Mouse (Mus musculus) neural tube, embryonic 14.5 days (tissue): ENCODE results near the gene Fbxl15. TPM values are rescaled to one million over a fixed set of nuclear protein-coding genes. Genes with fewer than 3 reads are reported as not detected.

ENCODE experiments used
- ATAC-seq: fragments of 200-750 bp; cut with Nextera tagmentation; 2 replicates; pipeline ENCODE4 v1.8.0; 2017; ENCODE audit warnings: low read depth, mild to moderate bottlenecking, moderate TSS enrichment, moderate library complexity
- H3K27ac ChIP-seq: fragments of 300-500 bp; sonication (generic); 2 replicates; pipeline ENCODE4 v1.5.1; 2014; ENCODE audit warnings: low read depth, mild to moderate bottlenecking, control low read depth, low read length, moderate library complexity, mixed read lengths
- H3K27me3 ChIP-seq: fragments of 300-500 bp; sonication (generic); 2 replicates; pipeline ENCODE4 v1.6.1; 2014; ENCODE audit warnings: low read length; ENCODE audit not compliant: control insufficient read depth, insufficient read depth
- H3K36me3 ChIP-seq: fragments of 300-500 bp; sonication (generic); 2 replicates; pipeline ENCODE4 v1.6.1; 2014; ENCODE audit warnings: low read length, mixed read lengths; ENCODE audit not compliant: control insufficient read depth, insufficient read depth
- H3K4me1 ChIP-seq: fragments of 300-500 bp; sonication (generic); 2 replicates; pipeline ENCODE4 v1.6.1; 2014; ENCODE audit warnings: low read length; ENCODE audit not compliant: control insufficient read depth, insufficient read depth
- H3K4me2 ChIP-seq: fragments of 300-500 bp; sonication (generic); 2 replicates; pipeline ENCODE4 v1.6.1; 2014; ENCODE audit warnings: mild to moderate bottlenecking, low read depth, low read length, control low read depth
- H3K4me3 ChIP-seq: fragments of 300-500 bp; sonication (generic); 2 replicates; pipeline ENCODE4 v1.5.1; 2014; ENCODE audit warnings: low read depth, low read length, control low read depth, mixed read lengths
- H3K9ac ChIP-seq: fragments of 300-500 bp; sonication (generic); replicated peaks from 2 replicates; pipeline ENCODE4 v1.6.1; 2014; ENCODE audit warnings: low read depth, mild to moderate bottlenecking, control low read depth, low read length, mixed read lengths
- H3K9me3 ChIP-seq: fragments of 300-500 bp; sonication (generic); 2 replicates; pipeline ENCODE4 v1.6.1; 2016; ENCODE audit warnings: low read length; ENCODE audit not compliant: control insufficient read depth
- WGBS: fragments of 180-500 bp; shearing (Covaris S2); extraction: QIAGEN DNeasy Blood & Tissue Kit; methylation state at CpG from one replicate; pipeline ENCODE4 v1.1.7; 2014; 5-methylcytosine and 5-hydroxymethylcytosine counted together
- polyA plus RNA-seq: library from polyadenylated mRNA; unstranded; fragments of >200 nt; fragmentation: Nextera tagmentation; extraction: Ambion mirVana; gene quantifications from 2 replicates; pipeline ENCODE4 v1.2.1, GENCODE M21; 2014

Gene Fbxl15
- polyA plus RNA-seq, 1 experiment from 2014 or later, result 53.1 TPM

DNA sequence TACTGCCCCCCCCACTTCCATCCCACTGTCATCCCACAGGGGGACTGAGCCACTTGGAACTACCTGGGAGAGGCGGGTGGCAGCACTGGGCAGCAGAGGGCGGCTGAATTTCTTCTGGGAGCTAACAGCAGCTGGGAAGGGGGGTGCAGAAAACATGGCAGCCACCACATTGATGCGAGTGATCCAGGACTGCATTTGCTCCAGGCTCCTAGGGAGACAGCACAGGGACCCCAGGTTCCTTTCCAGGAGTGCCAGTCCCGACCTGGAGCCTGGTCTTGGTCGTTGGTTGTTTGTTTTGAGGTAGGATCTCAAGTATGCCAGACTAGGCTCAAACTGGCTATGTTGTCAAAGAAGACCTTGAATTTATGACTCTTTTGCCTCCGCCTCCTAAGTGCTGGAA is 14.4 kb upstream of the Fbxl15 start:
- H3K36me3 ChIP-seq, result peaks cover 12% of the 10 kb centered on the region
- H3K9ac ChIP-seq, result no peak overlapping the region
- H3K4me3 ChIP-seq, result no peak overlapping the region
- ATAC-seq, result no peak
- H3K27me3 ChIP-seq, result peaks cover 39% of the 10 kb centered on the region
- 73% methylated on average over 6 of the region's 6 CpGs for WGBS
- H3K9me3 ChIP-seq, result no peaks in the 10 kb centered on the region
- peaks cover 27% of the 10 kb centered on the region; the same call in 1 of the 2 replicates for H3K4me1 ChIP-seq
- no peak overlapping the region for H3K27ac ChIP-seq
- H3K4me2 ChIP-seq, result no peak overlapping the region

DNA sequence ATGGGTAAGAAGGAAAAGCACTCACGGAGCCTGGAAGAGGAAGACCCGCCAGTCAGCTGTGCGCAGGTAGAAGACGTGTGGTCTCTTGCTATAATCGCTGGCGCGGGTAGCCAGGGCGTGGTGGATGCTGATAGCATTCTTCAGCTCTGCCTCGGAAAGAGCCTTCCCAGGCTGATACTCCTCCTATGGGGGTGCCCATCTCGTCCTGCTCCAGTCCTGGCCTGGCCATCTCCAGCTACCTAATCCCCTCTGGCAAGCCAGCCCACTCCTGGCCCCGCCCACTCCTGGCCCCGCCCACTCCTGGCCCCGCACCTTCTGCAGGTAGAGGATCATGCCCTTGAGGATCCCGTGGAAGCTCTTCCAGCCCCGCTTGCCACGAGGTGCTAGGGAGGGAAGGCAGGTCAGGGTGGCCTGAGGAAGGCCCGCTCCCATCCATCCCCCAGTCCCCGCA is 13.8 kb upstream of the Fbxl15 start:
- H3K9ac ChIP-seq, result no peak overlapping the region
- H3K36me3 ChIP-seq, result peaks cover 12% of the 10 kb centered on the region
- 20% methylated on average over 15 of the region's 18 CpGs for WGBS
- no peak overlapping the region for H3K4me2 ChIP-seq
- no peak overlapping the region for H3K27ac ChIP-seq
- ATAC-seq, result no peak
- H3K4me3 ChIP-seq, result no peak overlapping the region
- H3K4me1 ChIP-seq, result peaks cover 27% of the 10 kb centered on the region
- peaks cover 39% of the 10 kb centered on the region for H3K27me3 ChIP-seq
- no peaks in the 10 kb centered on the region for H3K9me3 ChIP-seq

DNA sequence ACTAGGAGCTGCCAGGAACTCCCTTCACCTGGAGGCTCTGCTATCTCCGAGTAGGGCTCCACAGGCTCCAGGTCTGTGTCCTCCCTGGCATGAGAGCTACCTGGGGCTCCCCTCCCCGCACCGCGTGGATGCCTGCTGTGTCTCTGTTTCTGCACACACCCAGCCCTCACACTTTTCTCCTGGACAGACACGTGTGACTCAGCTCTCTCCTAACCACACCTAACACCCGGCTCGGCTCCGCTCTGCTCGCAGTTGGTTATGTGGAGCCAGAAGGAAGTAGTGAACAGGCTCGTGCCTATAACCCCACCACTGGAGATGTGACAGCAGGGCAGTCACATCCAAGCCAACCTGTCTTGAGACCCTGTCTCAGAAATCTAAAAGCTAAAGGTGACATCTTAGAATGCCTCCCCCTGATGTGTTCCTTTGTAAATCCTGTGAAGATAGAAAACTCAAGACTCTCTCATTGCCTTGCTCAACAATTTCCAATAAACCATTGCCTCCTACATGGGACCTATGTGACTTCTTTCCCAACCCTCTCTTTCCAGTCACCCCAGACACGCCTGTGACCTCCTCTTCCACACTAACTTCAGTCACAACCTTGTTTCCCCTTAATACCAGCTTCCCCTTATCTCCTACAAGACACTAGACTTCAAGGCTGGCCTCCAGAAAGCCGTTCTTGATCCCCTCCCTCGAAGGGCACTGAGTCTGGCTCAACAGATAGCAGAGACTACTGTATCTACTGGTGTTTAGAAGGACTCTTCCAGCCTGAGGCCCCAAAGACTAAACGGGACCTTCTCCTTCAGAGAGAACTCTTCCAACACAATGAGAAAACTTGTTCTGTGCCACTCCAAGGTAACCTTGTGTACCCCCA is 12.9 kb upstream of the Fbxl15 start:
- Histone ChIP-seq H3K9me3 (no peaks in the 10 kb centered on the region), H3K4me2 (no peak overlapping the region), H3K4me1 (peaks cover 29% of the 10 kb centered on the region), H3K27me3 (peaks cover 39% of the 10 kb centered on the region), H3K27ac (no peak overlapping the region), H3K9ac (no peak overlapping the region), H3K36me3 (peaks cover 12% of the 10 kb centered on the region), H3K4me3 (no peak overlapping the region)
- ATAC-seq, result no peak
- WGBS, result 43% methylated on average over 14 of the region's 14 CpGs

DNA sequence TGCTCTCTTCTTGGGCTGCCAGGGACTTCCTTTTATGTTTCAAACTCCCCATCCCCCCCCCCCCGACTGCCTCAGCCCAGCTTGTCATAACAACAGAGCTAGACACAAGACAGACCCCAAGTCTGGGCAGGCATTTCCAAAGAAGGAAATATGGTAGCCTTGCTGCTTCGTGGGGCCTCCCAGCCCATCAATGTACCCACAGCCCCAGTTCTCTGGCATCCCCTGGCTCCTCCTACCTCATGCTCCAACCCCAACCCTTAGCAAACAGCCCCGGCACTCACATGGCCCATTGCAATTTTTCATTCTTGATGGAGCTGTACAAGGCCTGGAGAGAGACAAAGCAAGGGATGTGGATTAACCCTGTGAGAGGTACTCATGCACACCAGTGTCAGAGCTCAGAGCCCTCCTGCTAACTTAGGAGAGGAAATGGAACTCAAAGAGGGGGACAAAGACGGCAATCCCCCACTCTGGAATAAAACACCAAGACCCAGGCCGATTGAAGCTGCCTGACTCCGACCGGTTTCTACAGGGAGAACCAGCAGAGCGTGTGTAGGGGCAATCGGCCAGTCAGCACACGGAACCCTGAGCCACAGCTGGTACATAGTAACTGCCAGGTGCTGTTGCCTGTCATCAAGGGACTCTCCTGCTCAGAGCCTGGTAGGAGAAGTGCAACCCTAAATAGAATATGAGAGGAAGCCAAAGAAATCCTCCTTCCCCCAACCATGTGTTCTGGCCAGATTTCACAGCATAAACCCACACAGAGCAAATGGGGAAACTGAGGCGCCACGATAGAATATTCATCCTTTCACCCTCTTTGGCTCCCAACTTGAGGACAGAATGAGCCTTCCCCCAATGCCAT is 12.0 kb upstream of the Fbxl15 start:
- Histone ChIP-seq H3K27ac (no peak overlapping the region), H3K4me3 (peak overlapping the region; percentile 50; the same call in 1 of the 2 replicates), H3K27me3 (peaks cover 39% of the 10 kb centered on the region), H3K9me3 (no peaks in the 10 kb centered on the region), H3K4me2 (peak overlapping the region; percentile 84), H3K36me3 (peaks cover 12% of the 10 kb centered on the region), H3K4me1 (peaks cover 30% of the 10 kb centered on the region), H3K9ac (no peak overlapping the region)
- no peak for ATAC-seq
- 48% methylated on average over 12 of the region's 12 CpGs for WGBS

DNA sequence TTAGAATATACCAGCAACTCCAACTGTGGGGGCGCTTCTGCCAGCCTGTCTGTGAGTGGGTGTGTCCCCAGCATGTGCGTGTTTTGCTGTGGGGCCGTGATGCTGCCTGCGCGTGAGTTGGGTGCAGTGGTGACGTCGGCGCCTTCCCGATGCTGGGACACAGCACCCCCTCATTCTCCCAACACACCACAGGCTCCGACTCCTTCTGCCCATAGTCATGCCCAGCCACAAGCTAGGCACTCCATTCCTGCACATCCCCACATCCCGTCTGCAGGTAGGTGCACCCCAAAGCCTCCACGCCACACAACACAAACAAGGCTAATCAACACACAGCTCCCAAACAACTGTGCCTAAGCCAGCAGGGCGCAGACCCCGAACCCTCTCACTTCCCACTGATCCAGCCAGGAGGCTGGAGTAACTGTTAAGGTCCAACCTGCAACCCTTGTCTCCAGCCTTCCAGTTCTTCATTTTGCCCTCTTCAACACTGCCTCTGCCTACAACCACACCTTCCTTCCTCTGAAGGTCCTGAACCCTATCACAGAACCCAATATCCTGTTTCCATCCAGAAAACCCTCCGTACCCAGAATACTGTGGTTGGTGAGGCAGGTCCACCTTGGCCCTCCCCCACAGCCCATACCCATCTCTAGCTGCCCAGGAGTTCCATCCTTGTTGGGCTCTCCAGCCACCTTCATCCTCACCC is 11.0 kb upstream of the Fbxl15 start:
- Histone ChIP-seq H3K4me1 (peaks cover 40% of the 10 kb centered on the region), H3K27ac (peak overlapping the region; percentile 35; the same call in 1 of the 2 replicates), H3K9ac (peak overlapping the region; percentile 70), H3K4me2 (peak overlapping the region; percentile 84), H3K36me3 (peaks cover 12% of the 10 kb centered on the region), H3K27me3 (peaks cover 39% of the 10 kb centered on the region), H3K4me3 (peak overlapping the region; percentile 50), H3K9me3 (no peaks in the 10 kb centered on the region)
- WGBS, result 29% methylated on average over 15 of the region's 15 CpGs
- peak; percentile 5; the same call in 1 of the 2 replicates for ATAC-seq

DNA sequence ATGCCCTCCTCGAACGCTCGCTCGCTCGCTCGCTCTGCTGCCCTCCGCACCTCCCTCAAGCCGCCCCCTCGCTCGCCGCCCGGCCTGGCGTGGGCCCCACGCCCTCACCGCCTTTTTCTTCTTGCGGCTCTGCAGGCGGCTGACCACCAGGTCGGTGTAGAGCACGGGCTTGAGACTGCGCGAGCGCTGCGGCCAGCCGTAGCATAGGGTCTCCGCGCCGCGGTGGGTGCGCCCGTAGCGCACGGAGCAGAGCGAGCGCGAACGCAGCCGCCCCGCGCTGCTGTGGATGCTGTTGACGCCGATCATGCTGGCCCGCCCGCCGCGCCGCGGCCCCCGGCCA is 10.5 kb upstream of the Fbxl15 start:
- peak; percentile 36; the same call in 1 of the 2 replicates for ATAC-seq
- Histone ChIP-seq H3K27me3 (peaks cover 39% of the 10 kb centered on the region), H3K4me2 (peak overlapping the region; percentile 84), H3K36me3 (peaks cover 10% of the 10 kb centered on the region), H3K27ac (peak overlapping the region; percentile 35; the same call in 1 of the 2 replicates), H3K9ac (peak overlapping the region; percentile 70), H3K9me3 (no peaks in the 10 kb centered on the region), H3K4me1 (peaks cover 45% of the 10 kb centered on the region), H3K4me3 (peak overlapping the region; percentile 50)
- 1% methylated on average over 47 of the region's 48 CpGs for WGBS

DNA sequence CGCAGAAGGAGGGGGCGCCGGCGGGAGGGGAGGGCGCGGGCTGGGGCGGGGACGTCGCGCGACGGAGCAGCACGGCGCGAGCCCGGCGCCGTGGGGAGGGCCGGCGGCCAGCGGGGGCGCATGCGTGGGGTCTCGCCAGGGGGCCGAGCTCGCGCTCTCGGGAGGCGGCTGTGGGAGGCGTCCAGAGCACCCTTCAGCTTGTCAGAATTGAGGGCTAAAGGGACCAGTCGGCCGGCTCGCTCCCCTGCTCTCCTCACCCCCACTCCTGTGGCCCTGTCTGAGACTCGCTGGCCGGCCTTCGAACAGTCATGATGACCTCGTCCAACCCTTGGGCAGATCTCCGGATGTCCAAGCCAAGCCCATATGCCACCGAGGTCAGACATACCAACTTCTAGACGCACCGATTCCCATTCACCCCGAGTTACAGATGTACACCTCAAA is 9.9 kb upstream of the Fbxl15 start:
- peaks cover 46% of the 10 kb centered on the region for H3K4me1 ChIP-seq
- H3K4me2 ChIP-seq, result peak overlapping the region; percentile 84
- peak; percentile 12; the same call in 1 of the 2 replicates for ATAC-seq
- H3K9ac ChIP-seq, result peak overlapping the region; percentile 70
- peaks cover 39% of the 10 kb centered on the region for H3K27me3 ChIP-seq
- H3K9me3 ChIP-seq, result no peaks in the 10 kb centered on the region
- H3K27ac ChIP-seq, result peak overlapping the region; percentile 35; the same call in 1 of the 2 replicates
- WGBS, result 2% methylated on average over 35 of the region's 42 CpGs
- H3K36me3 ChIP-seq, result peaks cover 5% of the 10 kb centered on the region; the same call in 1 of the 2 replicates
- H3K4me3 ChIP-seq, result peak overlapping the region; percentile 50

DNA sequence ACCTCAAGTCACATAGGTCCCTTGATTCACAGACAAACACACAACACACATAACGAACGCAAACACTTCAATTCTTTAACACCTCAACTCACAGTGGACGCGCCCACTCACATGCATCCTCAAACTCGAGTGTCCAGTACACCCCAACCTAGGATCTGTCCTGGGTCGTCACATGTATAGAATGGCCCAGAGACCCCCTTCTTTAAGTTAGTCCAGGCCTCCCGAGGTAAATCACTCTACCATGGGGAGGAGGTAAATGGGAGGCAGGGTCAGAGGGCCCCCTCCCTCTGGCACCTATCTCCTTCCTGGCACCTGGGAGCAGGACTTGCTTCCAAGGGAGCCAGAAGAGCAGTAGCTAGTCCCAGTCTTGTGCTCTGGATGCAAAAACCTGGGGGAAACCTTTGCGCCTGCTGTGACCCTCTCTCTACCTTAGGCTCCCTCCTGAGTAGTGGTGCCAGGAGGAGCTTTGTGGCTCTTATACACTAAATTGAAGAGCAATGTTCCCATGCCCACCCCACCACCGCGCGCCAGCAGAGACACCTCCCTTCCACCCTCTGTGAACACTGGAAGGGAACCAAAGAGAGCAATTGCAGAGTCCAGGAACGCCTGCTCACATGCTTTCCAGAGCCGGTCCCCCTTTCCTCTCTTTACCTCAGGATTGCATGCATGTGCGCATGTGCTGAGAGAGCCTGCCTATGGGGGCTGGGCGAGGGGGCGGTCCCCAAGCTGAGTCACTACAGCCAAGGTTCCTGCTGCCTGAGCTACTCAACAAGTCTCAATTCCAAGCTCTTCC is 9.2 kb upstream of the Fbxl15 start:
- peaks cover 36% of the 10 kb centered on the region for H3K27me3 ChIP-seq
- H3K4me2 ChIP-seq, result peak overlapping the region; percentile 84
- H3K9me3 ChIP-seq, result no peaks in the 10 kb centered on the region
- 11% methylated on average over 16 of the region's 16 CpGs for WGBS
- H3K36me3 ChIP-seq, result no peaks in the 10 kb centered on the region
- peak; percentile 18 for ATAC-seq
- H3K27ac ChIP-seq, result no peak overlapping the region
- H3K4me1 ChIP-seq, result peaks cover 46% of the 10 kb centered on the region
- no peak overlapping the region; the same call in 1 of the 2 replicates for H3K9ac ChIP-seq
- peak overlapping the region; percentile 50 for H3K4me3 ChIP-seq
